Mouse (Mus musculus): ENCODE data around the gene Acvrl1. TPM values are rescaled to one million over a fixed set of nuclear protein-coding genes. Genes with fewer than 3 reads are reported as not detected.

Acvrl1 gene
- polyA plus RNA-seq, 1 experiment: 4.8 TPM

- no peak overlapping the region for H3K4me3 ChIP-seq (ENCODE audit: control insufficient read depth, low read depth, low read length)
- H3K36me3 ChIP-seq (ENCODE audit: control insufficient read depth, insufficient read depth, low read length): no peaks in the 10 kb centered on the region
- TF ChIP-seq CTCF (IDR thresholded peaks at IDR 0.05; ENCODE audit: control insufficient read depth, insufficient read depth, insufficient replicate concordance, low read depth, low read length) (no peak), POLR2A (IDR thresholded peaks at IDR 0.05; ENCODE audit: control insufficient read depth, low read depth, low read length) (no peak)
- H3K27ac ChIP-seq (ENCODE audit: control insufficient read depth, insufficient read depth, low read depth, low read length): no peak overlapping the region
- H3K4me1 ChIP-seq (ENCODE audit: control insufficient read depth, insufficient read depth, low read length): peaks cover 8% of the 10 kb centered on the region
- H3K27me3 ChIP-seq (ENCODE audit: control insufficient read depth, insufficient read depth, low read length): no peaks in the 10 kb centered on the region
Measured at GRCm38 (mm10) chr15:101135405-101135804, 7.1 kb downstream of the Acvrl1 start.

GRCm38 (mm10) chr15:101137455-101137854 is 9.1 kb downstream of the Acvrl1 start:
- Histone ChIP-seq H3K27ac (ENCODE audit: control insufficient read depth, insufficient read depth, low read depth, low read length) (no peak overlapping the region), H3K36me3 (ENCODE audit: control insufficient read depth, insufficient read depth, low read length) (no peaks in the 10 kb centered on the region), H3K27me3 (ENCODE audit: control insufficient read depth, insufficient read depth, low read length) (no peaks in the 10 kb centered on the region), H3K4me1 (ENCODE audit: control insufficient read depth, insufficient read depth, low read length) (peaks cover 8% of the 10 kb centered on the region), H3K4me3 (ENCODE audit: control insufficient read depth, low read depth, low read length) (no peak overlapping the region)
- TF ChIP-seq POLR2A (IDR thresholded peaks at IDR 0.05; ENCODE audit: control insufficient read depth, low read depth, low read length) (no peak), CTCF (IDR thresholded peaks at IDR 0.05; ENCODE audit: control insufficient read depth, insufficient read depth, insufficient replicate concordance, low read depth, low read length) (no peak)

GRCm38 (mm10) chr15:101138675-101139074 is 10.4 kb downstream of the Acvrl1 start:
- Histone ChIP-seq H3K27ac (ENCODE audit: control insufficient read depth, insufficient read depth, low read depth, low read length) (no peak overlapping the region), H3K27me3 (ENCODE audit: control insufficient read depth, insufficient read depth, low read length) (no peaks in the 10 kb centered on the region), H3K36me3 (ENCODE audit: control insufficient read depth, insufficient read depth, low read length) (no peaks in the 10 kb centered on the region), H3K4me1 (ENCODE audit: control insufficient read depth, insufficient read depth, low read length) (peaks cover 8% of the 10 kb centered on the region), H3K4me3 (ENCODE audit: control insufficient read depth, low read depth, low read length) (no peak overlapping the region)
- no peak for TF ChIP-seq CTCF (IDR thresholded peaks at IDR 0.05; ENCODE audit: control insufficient read depth, insufficient read depth, insufficient replicate concordance, low read depth, low read length)
- no peak for TF ChIP-seq POLR2A (IDR thresholded peaks at IDR 0.05; ENCODE audit: control insufficient read depth, low read depth, low read length)

- Histone ChIP-seq H3K4me3 (ENCODE audit: control insufficient read depth, low read depth, low read length) (no peak overlapping the region), H3K4me1 (ENCODE audit: control insufficient read depth, insufficient read depth, low read length) (peaks cover 9% of the 10 kb centered on the region), H3K36me3 (ENCODE audit: control insufficient read depth, insufficient read depth, low read length) (no peaks in the 10 kb centered on the region), H3K27ac (ENCODE audit: control insufficient read depth, insufficient read depth, low read depth, low read length) (no peak overlapping the region), H3K27me3 (ENCODE audit: control insufficient read depth, insufficient read depth, low read length) (no peaks in the 10 kb centered on the region)
- TF ChIP-seq CTCF (IDR thresholded peaks at IDR 0.05; ENCODE audit: control insufficient read depth, insufficient read depth, insufficient replicate concordance, low read depth, low read length): no peak
Measured at GRCm38 (mm10) chr15:101139885-101140284, 11.6 kb downstream of the Acvrl1 start.

GRCm38 (mm10) chr15:101140587-101140986 is 12.3 kb downstream of the Acvrl1 start:
- Histone ChIP-seq H3K36me3 (ENCODE audit: control insufficient read depth, insufficient read depth, low read length) (no peaks in the 10 kb centered on the region), H3K27ac (ENCODE audit: control insufficient read depth, insufficient read depth, low read depth, low read length) (no peak overlapping the region), H3K27me3 (ENCODE audit: control insufficient read depth, insufficient read depth, low read length) (no peaks in the 10 kb centered on the region), H3K4me3 (ENCODE audit: control insufficient read depth, low read depth, low read length) (no peak overlapping the region), H3K4me1 (ENCODE audit: control insufficient read depth, insufficient read depth, low read length) (peaks cover 16% of the 10 kb centered on the region)
- TF ChIP-seq POLR2A (IDR thresholded peaks at IDR 0.05; ENCODE audit: control insufficient read depth, low read depth, low read length) (no peak), CTCF (IDR thresholded peaks at IDR 0.05; ENCODE audit: control insufficient read depth, insufficient read depth, insufficient replicate concordance, low read depth, low read length) (no peak)

GRCm38 (mm10) chr15:101141061-101141541 is 12.8 kb downstream of the Acvrl1 start:
- Histone ChIP-seq H3K27me3 (ENCODE audit: control insufficient read depth, insufficient read depth, low read length) (no peaks in the 10 kb centered on the region), H3K27ac (ENCODE audit: control insufficient read depth, insufficient read depth, low read depth, low read length) (no peak overlapping the region), H3K4me3 (ENCODE audit: control insufficient read depth, low read depth, low read length) (no peak overlapping the region), H3K4me1 (ENCODE audit: control insufficient read depth, insufficient read depth, low read length) (peaks cover 19% of the 10 kb centered on the region), H3K36me3 (ENCODE audit: control insufficient read depth, insufficient read depth, low read length) (no peaks in the 10 kb centered on the region)
- TF ChIP-seq POLR2A (IDR thresholded peaks at IDR 0.05; ENCODE audit: control insufficient read depth, low read depth, low read length) (no peak), CTCF (IDR thresholded peaks at IDR 0.05; ENCODE audit: control insufficient read depth, insufficient read depth, insufficient replicate concordance, low read depth, low read length) (no peak)

- H3K4me3 ChIP-seq (ENCODE audit: control insufficient read depth, low read depth, low read length): no peak overlapping the region
- no peaks in the 10 kb centered on the region for H3K27me3 ChIP-seq (ENCODE audit: control insufficient read depth, insufficient read depth, low read length)
- H3K27ac ChIP-seq (ENCODE audit: control insufficient read depth, insufficient read depth, low read depth, low read length): no peak overlapping the region
- peaks cover 16% of the 10 kb centered on the region for H3K4me1 ChIP-seq (ENCODE audit: control insufficient read depth, insufficient read depth, low read length)
- TF ChIP-seq CTCF (IDR thresholded peaks at IDR 0.05; ENCODE audit: control insufficient read depth, insufficient read depth, insufficient replicate concordance, low read depth, low read length) (no peak), POLR2A (IDR thresholded peaks at IDR 0.05; ENCODE audit: control insufficient read depth, low read depth, low read length) (no peak)
- no peaks in the 10 kb centered on the region for H3K36me3 ChIP-seq (ENCODE audit: control insufficient read depth, insufficient read depth, low read length)
Measured at GRCm38 (mm10) chr15:101142672-101143071, 14.3 kb downstream of the Acvrl1 start.

- H3K4me3 ChIP-seq (ENCODE audit: control insufficient read depth, low read depth, low read length): no peak overlapping the region
- H3K27me3 ChIP-seq (ENCODE audit: control insufficient read depth, insufficient read depth, low read length): no peaks in the 10 kb centered on the region
- no peak for TF ChIP-seq CTCF (IDR thresholded peaks at IDR 0.05; ENCODE audit: control insufficient read depth, insufficient read depth, insufficient replicate concordance, low read depth, low read length)
- TF ChIP-seq POLR2A (IDR thresholded peaks at IDR 0.05; ENCODE audit: control insufficient read depth, low read depth, low read length): no peak
- H3K27ac ChIP-seq (ENCODE audit: control insufficient read depth, insufficient read depth, low read depth, low read length): no peak overlapping the region
- peaks cover 12% of the 10 kb centered on the region for H3K4me1 ChIP-seq (ENCODE audit: control insufficient read depth, insufficient read depth, low read length)
- H3K36me3 ChIP-seq (ENCODE audit: control insufficient read depth, insufficient read depth, low read length): no peaks in the 10 kb centered on the region
Measured at GRCm38 (mm10) chr15:101143494-101143893, 15.2 kb downstream of the Acvrl1 start.

All from testis, adult 2 months (tissue).